Mouse (Mus musculus) myocyte (in vitro differentiated cells): Measurements from ENCODE around the gene Cog1.

Source experiments
- E2F4 ChIP-seq: IDR thresholded peaks from one replicate; pipeline ENCODE4 v1.6.1; 2011; ENCODE audit warnings: mild to moderate bottlenecking, control low read depth, moderate library complexity; ENCODE audit not compliant: insufficient read depth
- MAX ChIP-seq: IDR thresholded peaks from one replicate; pipeline ENCODE4 v1.6.1; 2011; ENCODE audit warnings: low read depth, mild to moderate bottlenecking, control low read depth
- MYOD1 ChIP-seq, 3 experiments: IDR thresholded peaks; one replicate each; pipeline ENCODE4 v1.6.1; 2011; ENCODE audit warnings: control low read depth in 2 of 3, low read depth in 2 of 3, mild to moderate bottlenecking in 2 of 3, moderate library complexity in 1 of 3; ENCODE audit not compliant: insufficient read length in 2 of 3, control insufficient read depth in 1 of 3
- MYOG ChIP-seq, 3 experiments: IDR thresholded peaks; one replicate each; pipeline ENCODE4 v1.6.1; 2011; ENCODE audit warnings: control low read depth in 2 of 3, low read depth in 2 of 3, mild to moderate bottlenecking in 2 of 3; ENCODE audit not compliant: insufficient read length in 2 of 3, control insufficient read depth in 1 of 3, insufficient read depth in 1 of 3
- POLR2A ChIP-seq: IDR thresholded peaks from one replicate; pipeline ENCODE4 v1.6.1; 2011; ENCODE audit warnings: low read depth, mild to moderate bottlenecking, control low read depth, moderate library complexity; ENCODE audit not compliant: insufficient read length
- POLR2AphosphoS2 ChIP-seq: IDR thresholded peaks from one replicate; pipeline ENCODE4 v1.6.1; 2011; ENCODE audit warnings: low read depth, control low read depth; ENCODE audit not compliant: insufficient read length
- REST ChIP-seq: IDR thresholded peaks from one replicate; pipeline ENCODE4 v1.6.1; 2011; ENCODE audit warnings: mild to moderate bottlenecking, control low read depth, moderate library complexity; ENCODE audit not compliant: insufficient read depth, insufficient read length
- SRF ChIP-seq: IDR thresholded peaks from one replicate; pipeline ENCODE4 v1.6.1; 2011; ENCODE audit warnings: low read depth; ENCODE audit not compliant: control insufficient read depth, insufficient read length
- TCF12 ChIP-seq: IDR thresholded peaks from one replicate; pipeline ENCODE4 v1.6.1; 2011; ENCODE audit warnings: mild to moderate bottlenecking, control low read depth; ENCODE audit not compliant: poor library complexity, insufficient read depth, severe bottlenecking
- USF1 ChIP-seq: IDR thresholded peaks from one replicate; pipeline ENCODE4 v1.6.1; 2011; ENCODE audit warnings: low read depth, mild to moderate bottlenecking, control low read depth, moderate library complexity

- no peak for TF ChIP-seq POLR2A
- no peak for TF ChIP-seq REST
- no peak for TF ChIP-seq MAX
- TF ChIP-seq TCF12, result no peak
- no peak for TF ChIP-seq USF1
- TF ChIP-seq MYOD1 (IDR thresholded peaks at IDR 0.05; ENCODE audit: control insufficient read depth in 1 of 3, insufficient read length in 2 of 3, low read depth in 2 of 3), result peak in 1 of 3 experiments; percentile 0
- TF ChIP-seq MYOG (IDR thresholded peaks at IDR 0.05; ENCODE audit: control insufficient read depth in 1 of 3, insufficient read depth in 1 of 3, insufficient read length in 2 of 3, low read depth in 2 of 3), result peak in 1 of 3 experiments; percentile 28
- no peak for TF ChIP-seq POLR2AphosphoS2
- TF ChIP-seq E2F4, result no peak
- no peak for TF ChIP-seq SRF
Observed at GRCm38 (mm10) chr11:113683627-113683956, 34.6 kb downstream of the Cog1 start.
